28 mouse cellular contexts compared by ENCODE assay signal in the genomic region with DNA sequence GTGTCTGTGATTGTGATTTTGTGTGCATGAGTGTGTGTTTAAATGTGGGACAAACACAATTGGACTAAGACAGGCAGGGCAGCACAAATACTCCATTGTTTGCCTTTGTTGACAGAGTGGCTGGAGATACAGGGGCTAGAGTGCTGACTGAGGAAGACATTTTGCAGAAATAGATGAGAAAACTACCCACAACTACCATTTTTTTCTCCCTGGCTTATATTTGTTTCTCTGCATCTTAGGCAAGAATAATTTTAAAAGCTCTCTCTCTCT.
DNase-seq lines count a peak whose midpoint lies in the region; ATAC-seq and TF ChIP-seq lines count a peak whose summit lies in the region.
"Had no signal": no experiment of that assay in that cellular context is flagged by ENCODE, and none has a peak within 500 bp of the region (broad histone marks: within the 10 kb centered on the region; RNA-seq: fewer than 3 reads in every experiment).

No protein-coding gene starts in this region.

- H3K9ac ChIP-seq in forebrain, embryonic 12.5 days, result no peak overlapping the region
- no peak overlapping the region for H3K9ac ChIP-seq in forebrain, postnatal 0 days
- H3K9ac ChIP-seq in hindbrain, embryonic 13.5 days, result no peak overlapping the region
- no peak overlapping the region for H3K9ac ChIP-seq in hindbrain, embryonic 16.5 days (ENCODE audit: low read depth, low read length)
- no peak overlapping the region for H3K9ac ChIP-seq in neural tube, embryonic 13.5 days
- H3K9ac ChIP-seq in neural tube, embryonic 14.5 days (replicated peaks; ENCODE audit: low read depth, low read length), result no peak overlapping the region
- H3K9ac ChIP-seq: heart, embryonic 15.5 days; limb, embryonic 15.5 days; liver, embryonic 13.5 days had no signal

- no peak for DNase-seq in forebrain, postnatal 0 days
- no peak for DNase-seq in neural tube, embryonic 10.5 days (ENCODE audit: extremely low spot score, low spot score)
- no peak for DNase-seq in Muller cell, postnatal 12 days (ENCODE audit: inconsistent ontology term)
- DNase-seq: adrenal gland, postnatal 14 days; cerebellum, adult 11-12 months; cerebellum, adult 9-11 months; embryo, embryonic 11 days; gastrocnemius, postnatal 14 days; kidney, adult 9 months; kidney, postnatal 10 days; layer of hippocampus, postnatal 36 days; left cerebral cortex, postnatal 4 days; liver, embryonic 13.5 days; lung, adult 18-20 months; lung, postnatal 4 days; right cerebral cortex, adult 18-20 months; right cerebral cortex, postnatal 4 days; thymus, postnatal 4 days had no signal

- H3K9me3 ChIP-seq in forebrain, embryonic 12.5 days, result no peaks in the 10 kb centered on the region
- H3K9me3 ChIP-seq in forebrain, postnatal 0 days (ENCODE audit: low read length), result no peaks in the 10 kb centered on the region
- H3K9me3 ChIP-seq in hindbrain, embryonic 13.5 days, result no peaks in the 10 kb centered on the region
- H3K9me3 ChIP-seq in hindbrain, embryonic 16.5 days (ENCODE audit: control insufficient read depth, low read length), result no peaks in the 10 kb centered on the region
- no peaks in the 10 kb centered on the region for H3K9me3 ChIP-seq in neural tube, embryonic 13.5 days
- H3K9me3 ChIP-seq in neural tube, embryonic 14.5 days (ENCODE audit: control insufficient read depth, low read length), result no peaks in the 10 kb centered on the region
- H3K9me3 ChIP-seq: heart, embryonic 15.5 days; limb, embryonic 15.5 days; liver, embryonic 13.5 days had no signal

- H3K4me3 ChIP-seq in forebrain, embryonic 12.5 days (replicated peaks), result no peak overlapping the region
- no peak overlapping the region for H3K4me3 ChIP-seq in forebrain, postnatal 0 days (ENCODE audit: low read depth, low read length)
- H3K4me3 ChIP-seq in hindbrain, embryonic 13.5 days, result no peak overlapping the region
- no peak overlapping the region for H3K4me3 ChIP-seq in hindbrain, embryonic 16.5 days (ENCODE audit: low read length)
- H3K4me3 ChIP-seq in neural tube, embryonic 13.5 days, result no peak overlapping the region
- H3K4me3 ChIP-seq in neural tube, embryonic 14.5 days (ENCODE audit: low read depth, low read length), result no peak overlapping the region
- H3K4me3 ChIP-seq: erythroblast, embryonic 14.5 days; heart, embryonic 15.5 days; limb, embryonic 15.5 days; liver, embryonic 13.5 days; megakaryocyte, embryonic 14.5 days had no signal

- H3K27ac ChIP-seq in forebrain, embryonic 12.5 days, result no peak overlapping the region; the same call in 1 of the 2 replicates
- no peak overlapping the region for H3K27ac ChIP-seq in forebrain, postnatal 0 days (ENCODE audit: low read depth, low read length)
- H3K27ac ChIP-seq in hindbrain, embryonic 13.5 days, result 0 out of 2 replicates have a peak overlapping the region, but pooled peaks have one; percentile 19
- no peak overlapping the region for H3K27ac ChIP-seq in hindbrain, embryonic 16.5 days (ENCODE audit: low read depth, low read length)
- H3K27ac ChIP-seq in neural tube, embryonic 13.5 days (replicated peaks), result peak overlapping the region; percentile 81
- peak overlapping the region; percentile 55 for H3K27ac ChIP-seq in neural tube, embryonic 14.5 days (ENCODE audit: low read depth, low read length)
- H3K27ac ChIP-seq: heart, embryonic 15.5 days; limb, embryonic 15.5 days; liver, embryonic 13.5 days had no signal

- no peaks in the 10 kb centered on the region for H3K36me3 ChIP-seq in forebrain, embryonic 12.5 days (replicated peaks)
- no peaks in the 10 kb centered on the region for H3K36me3 ChIP-seq in forebrain, postnatal 0 days (ENCODE audit: insufficient read depth)
- no peaks in the 10 kb centered on the region for H3K36me3 ChIP-seq in hindbrain, embryonic 13.5 days
- H3K36me3 ChIP-seq in hindbrain, embryonic 16.5 days (ENCODE audit: control insufficient read depth, insufficient read depth, low read length), result no peaks in the 10 kb centered on the region
- no peaks in the 10 kb centered on the region for H3K36me3 ChIP-seq in neural tube, embryonic 13.5 days
- no peaks in the 10 kb centered on the region for H3K36me3 ChIP-seq in neural tube, embryonic 14.5 days (ENCODE audit: control insufficient read depth, insufficient read depth, low read length)
- H3K36me3 ChIP-seq: heart, embryonic 15.5 days; limb, embryonic 15.5 days; liver, embryonic 13.5 days had no signal

- H3K27me3 ChIP-seq in forebrain, embryonic 12.5 days, result peaks cover 5% of the 10 kb centered on the region; the same call in 1 of the 2 replicates
- no peaks in the 10 kb centered on the region for H3K27me3 ChIP-seq in forebrain, postnatal 0 days (ENCODE audit: insufficient read depth, low read length)
- no peaks in the 10 kb centered on the region for H3K27me3 ChIP-seq in hindbrain, embryonic 13.5 days
- no peaks in the 10 kb centered on the region for H3K27me3 ChIP-seq in hindbrain, embryonic 16.5 days (replicated peaks; ENCODE audit: control insufficient read depth, insufficient read depth, low read length)
- no peaks in the 10 kb centered on the region for H3K27me3 ChIP-seq in neural tube, embryonic 13.5 days
- no peaks in the 10 kb centered on the region for H3K27me3 ChIP-seq in neural tube, embryonic 14.5 days (ENCODE audit: control insufficient read depth, insufficient read depth, low read length)
- H3K27me3 ChIP-seq: heart, embryonic 15.5 days; limb, embryonic 15.5 days; liver, embryonic 13.5 days; megakaryocyte, embryonic 14.5 days had no signal

- no peak overlapping the region for H3K4me2 ChIP-seq in forebrain, embryonic 12.5 days
- no peak overlapping the region for H3K4me2 ChIP-seq in forebrain, postnatal 0 days (ENCODE audit: low read depth)
- H3K4me2 ChIP-seq in hindbrain, embryonic 13.5 days, result no peak overlapping the region
- no peak overlapping the region for H3K4me2 ChIP-seq in hindbrain, embryonic 16.5 days (ENCODE audit: low read length)
- H3K4me2 ChIP-seq in neural tube, embryonic 13.5 days, result no peak overlapping the region
- H3K4me2 ChIP-seq in neural tube, embryonic 14.5 days (ENCODE audit: low read depth, low read length), result no peak overlapping the region
- H3K4me2 ChIP-seq: heart, embryonic 15.5 days; limb, embryonic 15.5 days; liver, embryonic 13.5 days had no signal

- no peak for TF ChIP-seq CTCF in forebrain, postnatal 0 days (IDR thresholded peaks at IDR 0.05; ENCODE audit: low read depth)

- ATAC-seq in forebrain, embryonic 12.5 days (ENCODE audit: low FRiP score), result peak; percentile 50
- no peak for ATAC-seq in forebrain, postnatal 0 days
- ATAC-seq in hindbrain, embryonic 13.5 days (ENCODE audit: low FRiP score), result no peak
- ATAC-seq in hindbrain, embryonic 16.5 days, result no peak
- peak; percentile 49; the same call in 1 of the 2 replicates for ATAC-seq in neural tube, embryonic 13.5 days (ENCODE audit: low read depth)
- ATAC-seq in neural tube, embryonic 14.5 days (ENCODE audit: low read depth), result peak; percentile 47
- ATAC-seq: lung, postnatal 0 days had no signal

- H3K4me1 ChIP-seq in forebrain, embryonic 12.5 days, result peaks cover 12% of the 10 kb centered on the region
- no peaks in the 10 kb centered on the region for H3K4me1 ChIP-seq in forebrain, postnatal 0 days (ENCODE audit: insufficient read depth)
- peaks cover 4% of the 10 kb centered on the region; the same call in 1 of the 2 replicates for H3K4me1 ChIP-seq in hindbrain, embryonic 13.5 days (replicated peaks)
- H3K4me1 ChIP-seq in hindbrain, embryonic 16.5 days (ENCODE audit: control insufficient read depth, insufficient read depth, low read depth, low read length), result no peaks in the 10 kb centered on the region
- H3K4me1 ChIP-seq in neural tube, embryonic 13.5 days (replicated peaks), result peaks cover 25% of the 10 kb centered on the region
- peaks cover 5% of the 10 kb centered on the region; the same call in 1 of the 2 replicates for H3K4me1 ChIP-seq in neural tube, embryonic 14.5 days (ENCODE audit: control insufficient read depth, insufficient read depth, low read length)
- H3K4me1 ChIP-seq: heart, embryonic 15.5 days; liver, embryonic 13.5 days; megakaryocyte, embryonic 14.5 days had no signal

Comparison
In these comparisons a context has a peak if more than half of its experiments do, and no peak if none do; other contexts are left out.
1. ATAC-seq: peak in forebrain, embryonic 12.5 days (single experiment), neural tube, embryonic 13.5 days (single experiment) and neural tube, embryonic 14.5 days (single experiment); none in forebrain, postnatal 0 days (single experiment), hindbrain, embryonic 13.5 days (single experiment) and hindbrain, embryonic 16.5 days (single experiment).
2. H3K27ac ChIP-seq: peak in hindbrain, embryonic 13.5 days (single experiment), neural tube, embryonic 13.5 days (single experiment) and neural tube, embryonic 14.5 days (single experiment); none in forebrain, embryonic 12.5 days (single experiment), forebrain, postnatal 0 days (single experiment) and hindbrain, embryonic 16.5 days (single experiment).